Mouse (Mus musculus) 3134 (cell line): ENCODE data around the gene Smtn.
A peak's percentile ranks its signal among the peaks of the same experiment; 100 is the strongest.

Experiments used
- DNase-seq: peaks from one replicate; pipeline ENCODE4 v3.0.0-alpha.2; 2011; ENCODE audit warnings: low spot score; ENCODE audit not compliant: insufficient read length; ENCODE audit errors: extremely low read depth

The Smtn gene

GRCm38 (mm10) chr11:3472484-3472883, 67.9 kb downstream of the Smtn start:
- peak; percentile 24 for DNase-seq

- DNase-seq = no peak
Measured at GRCm38 (mm10) chr11:3471448-3471850, 69.0 kb downstream of the Smtn start.
